Mouse (Mus musculus) right cerebral cortex, adult 2 months (tissue): Measurements from ENCODE around the gene Dpyd.
A peak's percentile ranks its signal among the peaks of the same experiment; 100 is the strongest.

Experiments used
- DNase-seq, 2 experiments: peaks; one replicate each; pipeline ENCODE4 v3.0.0; 2021 to 2022; ENCODE audit warnings: low spot score in 2 of 2

The Dpyd gene

GRCm38 (mm10) chr3:119361555-119362385 lies 799.8 kb downstream of the Dpyd start:
- peak in 1 of 2 experiments; percentile 28 for DNase-seq

GRCm38 (mm10) chr3:119362392-119362791 lies 800.5 kb downstream of the Dpyd start:
- DNase-seq: no peak

GRCm38 (mm10) chr3:119368931-119369330 lies 807.0 kb downstream of the Dpyd start:
- DNase-seq: no peak

GRCm38 (mm10) chr3:119381119-119381518 lies 819.2 kb downstream of the Dpyd start:
- DNase-seq: no peak

DNA sequence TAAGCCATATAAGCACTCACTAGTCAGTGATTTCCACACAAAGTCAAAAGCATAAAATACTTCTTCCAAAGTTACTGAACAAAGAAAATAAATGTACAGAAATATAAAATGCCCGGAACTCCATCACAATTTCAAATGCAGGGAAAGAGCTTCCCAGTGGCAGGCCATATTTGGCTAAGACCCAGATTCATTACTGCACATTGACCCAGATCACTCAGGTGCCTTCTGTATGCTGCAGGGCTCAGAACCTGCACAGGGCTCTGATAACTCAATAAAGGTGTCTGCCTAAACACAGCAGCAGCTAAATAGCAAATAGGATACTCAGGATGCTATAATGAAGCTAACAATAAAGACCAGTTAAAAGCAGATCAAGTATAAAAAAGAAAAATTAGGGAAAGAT lies 820.5 kb downstream of the Dpyd start:
- DNase-seq: no peak

- peak; percentile 7 to 20 for DNase-seq
Measured at GRCm38 (mm10) chr3:119387332-119388105, 825.6 kb downstream of the Dpyd start.

- no peak for DNase-seq
Measured at GRCm38 (mm10) chr3:119397205-119397604, 835.3 kb downstream of the Dpyd start.

GRCm38 (mm10) chr3:119402836-119403728 lies 841.2 kb downstream of the Dpyd start:
- DNase-seq: no peak

- peak; percentile 15 to 22 for DNase-seq
Measured at GRCm38 (mm10) chr3:119419087-119419709, 857.3 kb downstream of the Dpyd start.

DNA sequence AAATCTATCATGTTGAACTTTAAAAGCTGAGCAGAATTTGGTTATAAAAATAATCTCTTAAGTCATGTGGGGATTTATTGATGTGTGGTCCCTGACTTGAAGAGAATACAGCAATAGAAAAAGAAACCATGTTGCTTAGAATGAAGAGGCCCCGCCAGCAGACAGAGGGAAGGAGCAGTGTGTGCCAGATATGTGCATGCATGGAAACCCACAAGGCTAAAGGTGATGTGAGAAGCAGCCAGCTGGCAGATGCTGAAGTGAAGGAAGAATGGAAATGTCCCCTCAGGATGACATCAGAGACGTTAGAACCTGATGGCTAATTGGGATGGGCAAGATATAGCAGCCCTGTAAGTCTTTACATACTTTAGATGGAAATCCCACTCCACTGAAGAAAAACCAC lies 857.8 kb downstream of the Dpyd start:
- DNase-seq: no peak

GRCm38 (mm10) chr3:119431339-119431738 lies 869.4 kb downstream of the Dpyd start:
- DNase-seq: no peak

DNA sequence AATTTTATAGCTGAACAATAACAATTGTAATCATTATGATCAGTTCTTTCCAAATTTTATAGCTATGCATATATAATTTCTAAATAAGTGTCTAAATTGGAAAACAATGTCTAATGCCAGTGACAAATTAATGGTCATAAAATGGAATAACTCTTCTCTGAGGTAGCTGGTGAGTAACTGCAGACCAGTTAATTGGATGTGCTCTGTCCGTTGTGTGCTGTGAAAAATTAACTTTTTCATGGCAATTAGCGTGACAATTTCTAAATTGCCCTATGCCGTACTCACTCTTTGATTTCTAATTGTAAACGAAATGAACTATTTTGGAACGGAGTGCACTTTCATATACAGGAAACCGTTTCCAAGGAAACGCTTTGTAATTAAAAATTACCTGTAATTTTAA lies 869.8 kb downstream of the Dpyd start:
- DNase-seq: no peak

- DNase-seq: no peak
Measured at GRCm38 (mm10) chr3:119447559-119447958, 885.6 kb downstream of the Dpyd start.

GRCm38 (mm10) chr3:119464073-119464472 lies 902.1 kb downstream of the Dpyd start:
- no peak for DNase-seq

- DNase-seq: no peak
Measured at GRCm38 (mm10) chr3:119464479-119464878, 902.5 kb downstream of the Dpyd start.

DNA sequence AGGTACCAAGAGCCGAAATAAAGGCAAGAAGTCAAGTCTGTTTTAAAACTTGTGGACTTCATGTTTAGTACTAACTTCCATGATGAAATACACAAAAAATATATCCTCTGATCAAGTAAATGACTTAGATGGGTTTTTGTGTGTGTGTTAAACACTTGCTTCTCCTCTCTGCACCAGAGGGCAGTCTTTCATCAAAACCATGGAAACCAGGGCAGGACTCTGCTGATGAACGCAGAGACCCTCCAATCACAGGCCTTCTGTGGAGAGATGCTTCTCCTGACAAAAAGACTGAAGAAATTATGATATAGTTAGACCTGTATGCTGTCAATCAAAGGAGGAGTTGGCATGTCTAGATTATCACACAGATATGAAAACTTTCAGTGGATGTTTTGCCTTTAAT lies 905.8 kb downstream of the Dpyd start:
- no peak for DNase-seq
